ENCODE assay signal across 25 mouse cellular contexts in genomic region chr2:145535774-145536173, GRCm38 (mm10).
DNase-seq lines count a peak whose midpoint lies in the region; ATAC-seq lines count a peak whose summit lies in the region.
"Had no signal": no experiment of that assay in that cellular context is flagged by ENCODE, and none has a peak within 500 bp of the region (broad histone marks: within the 10 kb centered on the region; RNA-seq: fewer than 3 reads in every experiment).

No protein-coding gene starts in this region.

- DNase-seq in urinary bladder, postnatal 36 days (ENCODE audit: low spot score in 2 of 2), result no peak
- no peak for DNase-seq in adipocyte (ENCODE audit: low spot score)
- DNase-seq: adrenal gland, adult 8-10 months; adrenal gland, postnatal 25 days; cerebellum, adult 11-12 months; cerebellum, adult 8-10 months; cerebellum, postnatal 10 days; cerebellum, postnatal 36 days; gastrocnemius, postnatal 10 days; gastrocnemius, postnatal 36 days; heart, adult 2 months; heart, postnatal 14 days; heart, postnatal 4 days had no signal

- H3K4me1 ChIP-seq in hindbrain, embryonic 16.5 days (ENCODE audit: control insufficient read depth, insufficient read depth, low read depth, low read length), result peaks cover 3% of the 10 kb centered on the region; the same call in 1 of the 2 replicates
- no peaks in the 10 kb centered on the region for H3K4me1 ChIP-seq in hindbrain, embryonic 13.5 days (replicated peaks)
- H3K4me1 ChIP-seq: forebrain, embryonic 10.5 days; heart, embryonic 10.5 days; heart, embryonic 13.5 days had no signal

- ATAC-seq in hindbrain, embryonic 16.5 days, result 0 out of 2 replicates have a peak, but pooled peaks have one; percentile 13
- ATAC-seq in hindbrain, embryonic 13.5 days (ENCODE audit: low FRiP score), result no peak
- ATAC-seq in common myeloid progenitor, adult 5-6 weeks (replicated peaks; ENCODE audit: low read depth, poor library complexity, severe bottlenecking), result peak; percentile 87
- ATAC-seq in megakaryocyte progenitor cell, adult 5-6 weeks (replicated peaks; ENCODE audit: poor library complexity), result peak; percentile 89
- ATAC-seq: forebrain, embryonic 13.5 days; forebrain, embryonic 16.5 days; Patski had no signal

- 94% methylated on average over 4 of the region's 4 CpGs for WGBS in hindbrain, embryonic 16.5 days
- 91% methylated on average over 4 of the region's 4 CpGs for WGBS in hindbrain, embryonic 13.5 days

- no peaks in the 10 kb centered on the region for H3K9me3 ChIP-seq in hindbrain, embryonic 16.5 days (ENCODE audit: control insufficient read depth, low read length)
- no peaks in the 10 kb centered on the region for H3K9me3 ChIP-seq in hindbrain, embryonic 13.5 days
- H3K9me3 ChIP-seq: forebrain, embryonic 10.5 days; forebrain, embryonic 13.5 days; heart, embryonic 10.5 days; heart, embryonic 13.5 days; hindbrain, embryonic 12.5 days had no signal

- H3K36me3 ChIP-seq in hindbrain, embryonic 16.5 days (ENCODE audit: control insufficient read depth, insufficient read depth, low read length), result no peaks in the 10 kb centered on the region
- no peaks in the 10 kb centered on the region for H3K36me3 ChIP-seq in hindbrain, embryonic 13.5 days
- H3K36me3 ChIP-seq: forebrain, embryonic 10.5 days; G1E; heart, embryonic 10.5 days; heart, embryonic 13.5 days; hindbrain, embryonic 12.5 days had no signal

- no peak overlapping the region for H3K4me2 ChIP-seq in hindbrain, embryonic 16.5 days (ENCODE audit: low read length)
- H3K4me2 ChIP-seq in hindbrain, embryonic 13.5 days, result no peak overlapping the region
- H3K4me2 ChIP-seq: forebrain, embryonic 13.5 days; heart, embryonic 13.5 days; hindbrain, embryonic 12.5 days had no signal

- H3K27me3 ChIP-seq in hindbrain, embryonic 16.5 days (replicated peaks; ENCODE audit: control insufficient read depth, insufficient read depth, low read length), result no peaks in the 10 kb centered on the region
- no peaks in the 10 kb centered on the region for H3K27me3 ChIP-seq in hindbrain, embryonic 13.5 days
- H3K27me3 ChIP-seq: forebrain, embryonic 13.5 days; heart, embryonic 13.5 days; hindbrain, embryonic 12.5 days; Patski had no signal

- H3K9ac ChIP-seq in hindbrain, embryonic 16.5 days (ENCODE audit: low read depth, low read length), result no peak overlapping the region
- no peak overlapping the region for H3K9ac ChIP-seq in hindbrain, embryonic 13.5 days
- H3K9ac ChIP-seq: forebrain, embryonic 13.5 days; heart, embryonic 13.5 days; hindbrain, embryonic 12.5 days had no signal

- no peak overlapping the region for H3K4me3 ChIP-seq in hindbrain, embryonic 16.5 days (ENCODE audit: low read length)
- H3K4me3 ChIP-seq in hindbrain, embryonic 13.5 days, result no peak overlapping the region
- H3K4me3 ChIP-seq: forebrain, embryonic 10.5 days; forebrain, embryonic 13.5 days; heart, adult 2 months; heart, embryonic 10.5 days; heart, embryonic 13.5 days; hindbrain, embryonic 12.5 days had no signal

- H3K27ac ChIP-seq in hindbrain, embryonic 16.5 days (ENCODE audit: low read depth, low read length), result no peak overlapping the region
- no peak overlapping the region for H3K27ac ChIP-seq in hindbrain, embryonic 13.5 days
- H3K27ac ChIP-seq: forebrain, embryonic 10.5 days; forebrain, embryonic 13.5 days; heart, adult 2 months; heart, embryonic 10.5 days; heart, embryonic 13.5 days; hindbrain, embryonic 12.5 days had no signal
